Mouse (Mus musculus): ENCODE measurements around the gene Igfn1. TPM values are rescaled to one million over a fixed set of nuclear protein-coding genes. Genes with fewer than 3 reads are reported as not detected.
A peak's percentile ranks its signal among the peaks of the same experiment; 100 is the strongest.

Gene Igfn1
- polyA plus RNA-seq (2012; rRNA removed) = 0.04 and 0.11 TPM in 2 replicates

GRCm38 (mm10) chr1:136006292-136006748 is at the start of gene Igfn1:
Gene Igfn1 (minus strand): TSS chr1:136006342.
- TF ChIP-seq CTCF (IDR thresholded peaks at IDR 0.05; ENCODE audit: borderline replicate concordance, extremely low read depth, insufficient read depth, insufficient read length) (no peak), POLR2A (IDR thresholded peaks at IDR 0.05; ENCODE audit: borderline replicate concordance, extremely low read depth, insufficient read depth, insufficient read length, poor library complexity, severe bottlenecking) (no peak)
- no peak for DNase-seq (ENCODE audit: low read depth)

- DNase-seq (ENCODE audit: low read depth) = peak; percentile 84
- TF ChIP-seq POLR2A (IDR thresholded peaks at IDR 0.05; ENCODE audit: borderline replicate concordance, extremely low read depth, insufficient read depth, insufficient read length, poor library complexity, severe bottlenecking) (no peak), CTCF (IDR thresholded peaks at IDR 0.05; ENCODE audit: borderline replicate concordance, extremely low read depth, insufficient read depth, insufficient read length) (no peak)
Observed at GRCm38 (mm10) chr1:136055771-136056170, 49.6 kb upstream of the Igfn1 start.

- no peak for DNase-seq (ENCODE audit: low read depth)
- TF ChIP-seq POLR2A (IDR thresholded peaks at IDR 0.05; ENCODE audit: borderline replicate concordance, extremely low read depth, insufficient read depth, insufficient read length, poor library complexity, severe bottlenecking) (no peak), CTCF (IDR thresholded peaks at IDR 0.05; ENCODE audit: borderline replicate concordance, extremely low read depth, insufficient read depth, insufficient read length) (no peak)
Observed at GRCm38 (mm10) chr1:136052547-136052946, 46.4 kb upstream of the Igfn1 start, which contains the start of gene Cacna1s. Gene Cacna1s (plus strand): TSS chr1:136052750.

- no peak for TF ChIP-seq POLR2A (IDR thresholded peaks at IDR 0.05; ENCODE audit: borderline replicate concordance, extremely low read depth, insufficient read depth, insufficient read length, poor library complexity, severe bottlenecking)
- peak; percentile 82 for TF ChIP-seq CTCF (IDR thresholded peaks at IDR 0.05; ENCODE audit: borderline replicate concordance, extremely low read depth, insufficient read depth, insufficient read length)
Observed at GRCm38 (mm10) chr1:136051465-136051864, 45.3 kb upstream of the Igfn1 start.

GRCm38 (mm10) chr1:136051013-136051315 is 44.8 kb upstream of the Igfn1 start:
- peak; percentile 57 for DNase-seq (ENCODE audit: low read depth)
- no peak for TF ChIP-seq CTCF (IDR thresholded peaks at IDR 0.05; ENCODE audit: borderline replicate concordance, extremely low read depth, insufficient read depth, insufficient read length)
- TF ChIP-seq POLR2A (IDR thresholded peaks at IDR 0.05; ENCODE audit: borderline replicate concordance, extremely low read depth, insufficient read depth, insufficient read length, poor library complexity, severe bottlenecking) = no peak

More at GRCm38 (mm10) chr1:136051465-136051864, 45.3 kb upstream of the Igfn1 start:
- DNase-seq (ENCODE audit: low read depth) = peak; percentile 95

- DNase-seq (ENCODE audit: low read depth) = no peak
- TF ChIP-seq CTCF (IDR thresholded peaks at IDR 0.05; ENCODE audit: borderline replicate concordance, extremely low read depth, insufficient read depth, insufficient read length) = no peak
- TF ChIP-seq POLR2A (IDR thresholded peaks at IDR 0.05; ENCODE audit: borderline replicate concordance, extremely low read depth, insufficient read depth, insufficient read length, poor library complexity, severe bottlenecking) = no peak
Observed at GRCm38 (mm10) chr1:136050312-136051012, 44.3 kb upstream of the Igfn1 start, which contains the start of gene Ascl5. Gene Ascl5 (plus strand): TSS chr1:136050804.

- no peak for DNase-seq (ENCODE audit: low read depth)
- TF ChIP-seq POLR2A (IDR thresholded peaks at IDR 0.05; ENCODE audit: borderline replicate concordance, extremely low read depth, insufficient read depth, insufficient read length, poor library complexity, severe bottlenecking) (no peak), CTCF (IDR thresholded peaks at IDR 0.05; ENCODE audit: borderline replicate concordance, extremely low read depth, insufficient read depth, insufficient read length) (no peak)
Observed at GRCm38 (mm10) chr1:136047894-136048293, 41.8 kb upstream of the Igfn1 start.

- peak; percentile 36 for DNase-seq (ENCODE audit: low read depth)
Observed at GRCm38 (mm10) chr1:136047432-136047831, 41.3 kb upstream of the Igfn1 start.

GRCm38 (mm10) chr1:136045774-136046173 is 39.6 kb upstream of the Igfn1 start:
- TF ChIP-seq CTCF (IDR thresholded peaks at IDR 0.05; ENCODE audit: borderline replicate concordance, extremely low read depth, insufficient read depth, insufficient read length) (peak; percentile 79), POLR2A (IDR thresholded peaks at IDR 0.05; ENCODE audit: borderline replicate concordance, extremely low read depth, insufficient read depth, insufficient read length, poor library complexity, severe bottlenecking) (no peak)
- DNase-seq (ENCODE audit: low read depth) = peak; percentile 72

More at GRCm38 (mm10) chr1:136047432-136047831, 41.3 kb upstream of the Igfn1 start:
- no peak for TF ChIP-seq POLR2A (IDR thresholded peaks at IDR 0.05; ENCODE audit: borderline replicate concordance, extremely low read depth, insufficient read depth, insufficient read length, poor library complexity, severe bottlenecking)
- TF ChIP-seq CTCF (IDR thresholded peaks at IDR 0.05; ENCODE audit: borderline replicate concordance, extremely low read depth, insufficient read depth, insufficient read length) = peak; percentile 56; the same call in 1 of the 2 replicates

GRCm38 (mm10) chr1:136040874-136041273 is 34.7 kb upstream of the Igfn1 start:
- peak; percentile 55 for DNase-seq (ENCODE audit: low read depth)
- TF ChIP-seq POLR2A (IDR thresholded peaks at IDR 0.05; ENCODE audit: borderline replicate concordance, extremely low read depth, insufficient read depth, insufficient read length, poor library complexity, severe bottlenecking) (no peak), CTCF (IDR thresholded peaks at IDR 0.05; ENCODE audit: borderline replicate concordance, extremely low read depth, insufficient read depth, insufficient read length) (no peak)

- TF ChIP-seq POLR2A (IDR thresholded peaks at IDR 0.05; ENCODE audit: borderline replicate concordance, extremely low read depth, insufficient read depth, insufficient read length, poor library complexity, severe bottlenecking) = no peak
- no peak for TF ChIP-seq CTCF (IDR thresholded peaks at IDR 0.05; ENCODE audit: borderline replicate concordance, extremely low read depth, insufficient read depth, insufficient read length)
- no peak for DNase-seq (ENCODE audit: low read depth)
Observed at GRCm38 (mm10) chr1:136040452-136040851, 34.3 kb upstream of the Igfn1 start.
